Comparison of ENCODE assay signal across 8 mouse cellular contexts in the genomic region with DNA sequence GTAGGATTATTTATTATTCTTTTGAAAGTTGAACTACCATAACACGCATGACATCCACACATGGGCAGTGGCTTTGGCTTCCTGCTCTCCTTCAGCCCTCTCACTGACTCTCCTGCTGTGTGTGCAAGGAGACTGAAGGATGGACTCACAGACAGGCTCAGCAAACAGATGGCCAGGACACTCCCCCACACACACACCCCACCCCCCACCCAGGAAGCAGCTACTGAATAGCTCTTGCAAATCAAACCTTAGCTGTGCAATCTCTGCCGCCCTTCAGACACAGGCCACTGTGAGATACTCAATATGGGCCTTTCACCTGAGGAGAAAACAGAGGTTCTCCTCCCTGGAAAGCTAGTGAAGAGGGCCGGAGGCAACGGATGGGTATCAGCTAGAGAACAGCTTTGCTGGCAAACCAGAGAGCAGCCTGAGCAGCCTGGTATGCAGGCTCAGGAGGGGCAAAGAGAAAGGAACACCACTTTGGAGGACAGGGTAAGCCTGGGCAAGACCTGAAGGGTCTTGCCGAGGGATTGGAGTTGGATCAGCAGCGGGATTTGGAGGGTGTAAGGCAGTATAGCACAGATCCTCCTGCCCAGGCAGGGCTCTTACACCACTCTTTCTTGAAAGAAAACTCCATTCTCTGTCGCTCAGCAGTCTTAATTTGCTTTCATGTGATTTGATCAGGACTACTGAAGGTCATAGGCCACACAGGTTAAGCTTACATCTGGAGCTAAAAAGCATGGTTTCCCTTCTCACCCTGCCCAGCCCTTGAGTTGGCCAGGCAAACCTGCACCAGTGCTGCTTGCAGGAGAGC. TPM values are rescaled to one million over a fixed set of nuclear protein-coding genes. Genes with fewer than 3 reads are reported as not detected.
A peak's percentile ranks its signal among the peaks of the same experiment; 100 is the strongest.
DNase-seq lines count a peak whose midpoint lies in the region; ATAC-seq lines count a peak whose summit lies in the region.
"Had no signal": no experiment of that assay in that cellular context is flagged by ENCODE, and none has a peak within 500 bp of the region (broad histone marks: within the 10 kb centered on the region; RNA-seq: fewer than 3 reads in every experiment).

No protein-coding gene starts in this region.

- 40% methylated on average over 7 of the region's 7 CpGs for WGBS in lung, embryonic 16.5 days
- WGBS in forebrain, embryonic 10.5 days: 17% methylated on average over 7 of the region's 7 CpGs
- WGBS in limb, embryonic 15.5 days: 55% methylated on average over 7 of the region's 7 CpGs
- 51% methylated on average over 7 of the region's 7 CpGs for WGBS in liver, embryonic 11.5 days

- no peak for DNase-seq in lung, postnatal 14 days
- DNase-seq in forebrain, embryonic 10.5 days (ENCODE audit: extremely low spot score, low spot score): no peak
- no peak for DNase-seq in liver, embryonic 11.5 days (ENCODE audit: low spot score)
- no peak for DNase-seq in layer of hippocampus, adult 11-12 months (ENCODE audit: low spot score)
- DNase-seq in left cerebral cortex, postnatal 25 days (ENCODE audit: low spot score in 2 of 2): no peak

- intact Hi-C loops in left cerebral cortex, postnatal 25 days (cut with DNase I): loop anchor here (2.0 to 5.0 kb wide), 2 partner anchors 79 to 96 kb away; no protein-coding TSS in a partner anchor

- peaks cover 2% of the 10 kb centered on the region; the same call in 1 of the 2 replicates for H3K27me3 ChIP-seq in lung, embryonic 16.5 days (ENCODE audit: control insufficient read depth, insufficient read depth, low read depth, low read length)
- H3K27me3 ChIP-seq in forebrain, embryonic 10.5 days (ENCODE audit: poor library complexity, severe bottlenecking): peaks cover 35% of the 10 kb centered on the region
- peaks cover 27% of the 10 kb centered on the region for H3K27me3 ChIP-seq in limb, embryonic 15.5 days
- peaks cover 54% of the 10 kb centered on the region for H3K27me3 ChIP-seq in liver, embryonic 11.5 days (replicated peaks; ENCODE audit: control insufficient read depth, insufficient read depth, low read length)

- peak overlapping the region; percentile 58 for H3K4me3 ChIP-seq in lung, embryonic 16.5 days (ENCODE audit: low read length)
- peak overlapping the region; percentile 79 for H3K4me3 ChIP-seq in forebrain, embryonic 10.5 days
- 0 out of 2 replicates have a peak overlapping the region, but pooled peaks have one; percentile 74 for H3K4me3 ChIP-seq in limb, embryonic 15.5 days
- no peak overlapping the region for H3K4me3 ChIP-seq in liver, embryonic 11.5 days (ENCODE audit: low read depth, low read length)
- H3K4me3 ChIP-seq: heart, embryonic 12.5 days had no signal

- H3K27ac ChIP-seq in lung, embryonic 16.5 days (ENCODE audit: low read length): no peak overlapping the region
- peak overlapping the region; percentile 96 for H3K27ac ChIP-seq in forebrain, embryonic 10.5 days
- H3K27ac ChIP-seq in limb, embryonic 15.5 days: no peak overlapping the region
- H3K27ac ChIP-seq in liver, embryonic 11.5 days (ENCODE audit: low read depth, low read length): no peak overlapping the region

- peaks cover 22% of the 10 kb centered on the region for H3K4me1 ChIP-seq in lung, embryonic 16.5 days (replicated peaks; ENCODE audit: control insufficient read depth, insufficient read depth, low read length)
- H3K4me1 ChIP-seq in forebrain, embryonic 10.5 days: peaks cover 95% of the 10 kb centered on the region
- peaks cover 42% of the 10 kb centered on the region for H3K4me1 ChIP-seq in limb, embryonic 15.5 days
- no peaks in the 10 kb centered on the region; the same call in 1 of the 2 replicates for H3K4me1 ChIP-seq in liver, embryonic 11.5 days (replicated peaks; ENCODE audit: control insufficient read depth, insufficient read depth, low read length)

- H3K9me3 ChIP-seq in lung, embryonic 16.5 days (ENCODE audit: control insufficient read depth, low read length): no peaks in the 10 kb centered on the region
- no peaks in the 10 kb centered on the region for H3K9me3 ChIP-seq in forebrain, embryonic 10.5 days
- H3K9me3 ChIP-seq in limb, embryonic 15.5 days: no peaks in the 10 kb centered on the region
- no peaks in the 10 kb centered on the region for H3K9me3 ChIP-seq in liver, embryonic 11.5 days (ENCODE audit: control insufficient read depth, low read length)
- H3K9me3 ChIP-seq: heart, embryonic 12.5 days had no signal

- H3K9ac ChIP-seq in lung, embryonic 16.5 days (ENCODE audit: low read length): peak overlapping the region; percentile 8
- H3K9ac ChIP-seq in limb, embryonic 15.5 days: no peak overlapping the region
- no peak overlapping the region for H3K9ac ChIP-seq in liver, embryonic 11.5 days (ENCODE audit: low read depth, low read length)
- H3K9ac ChIP-seq: heart, embryonic 12.5 days had no signal

- H3K36me3 ChIP-seq in lung, embryonic 16.5 days (ENCODE audit: control insufficient read depth, insufficient read depth, low read length): no peaks in the 10 kb centered on the region
- no peaks in the 10 kb centered on the region for H3K36me3 ChIP-seq in forebrain, embryonic 10.5 days (replicated peaks)
- H3K36me3 ChIP-seq in limb, embryonic 15.5 days: no peaks in the 10 kb centered on the region
- H3K36me3 ChIP-seq in liver, embryonic 11.5 days (ENCODE audit: control insufficient read depth, insufficient read depth, low read length): no peaks in the 10 kb centered on the region
- H3K36me3 ChIP-seq: heart, embryonic 12.5 days had no signal

- H3K4me2 ChIP-seq in lung, embryonic 16.5 days (ENCODE audit: low read depth, low read length): peak overlapping the region; percentile 76
- H3K4me2 ChIP-seq in limb, embryonic 15.5 days: 0 out of 2 replicates have a peak overlapping the region, but pooled peaks have one; percentile 97
- H3K4me2 ChIP-seq in liver, embryonic 11.5 days: no peak overlapping the region

- ATAC-seq in lung, embryonic 16.5 days (ENCODE audit: low read depth): no peak
- no peak for ATAC-seq in limb, embryonic 15.5 days (ENCODE audit: insufficient number of reproducible peaks, low FRiP score, low TSS enrichment, low read depth)
- ATAC-seq in liver, embryonic 11.5 days (replicated peaks; ENCODE audit: low FRiP score): no peak

RNA-seq across cellular contexts. Expression of gene Mtcl1, which starts 3.1 kb away (rescaled TPM):
- 8.9 and 9.5 TPM in 2 replicates for polyA plus RNA-seq in lung, embryonic 16.5 days (2015; fragmentation: Nextera tagmentation; extraction: Ambion mirVana)
- 25.5 and 28.4 TPM in 2 replicates for polyA plus RNA-seq in forebrain, embryonic 10.5 days (2016; fragmentation: Nextera tagmentation; extraction: Ambion mirVana)
- 4.0 and 4.3 TPM in 2 replicates for polyA plus RNA-seq in limb, embryonic 15.5 days (2015; fragmentation: Nextera tagmentation; extraction: Ambion mirVana)
- polyA plus RNA-seq in liver, embryonic 11.5 days (2014; fragmentation: Nextera tagmentation; extraction: Ambion mirVana): 0.96 and 1.7 TPM in 2 replicates
- total RNA-seq in left cerebral cortex, postnatal 25 days (2021): 10 to 100 TPM; 89.4 to 96.4 TPM
